ENCODE assay signal across 9 mouse cellular contexts in genomic region chr19:6856281-6857002, GRCm38 (mm10). TPM values are rescaled to one million over a fixed set of nuclear protein-coding genes. Genes with fewer than 3 reads are reported as not detected.
DNase-seq lines count a peak whose midpoint lies in the region; ATAC-seq lines count a peak whose summit lies in the region.
"Had no signal": no experiment of that assay in that cellular context is flagged by ENCODE, and none has a peak within 500 bp of the region (broad histone marks: within the 10 kb centered on the region; RNA-seq: fewer than 3 reads in every experiment).

No protein-coding gene starts in this region.

- peak; percentile 53 for DNase-seq in neural tube, embryonic 11.5 days (ENCODE audit: low spot score)
- DNase-seq in neural tube, embryonic 10.5 days (ENCODE audit: extremely low spot score, low spot score) = no peak
- DNase-seq in adrenal gland, postnatal 14 days = peak; percentile 54
- DNase-seq in forelimb bud, embryonic 11.5 days (ENCODE audit: low read depth, low spot score) = peak; percentile 43
- DNase-seq in layer of hippocampus, postnatal 14 days (ENCODE audit: low spot score in 2 of 2) = peak; percentile 62 to 77
- peak; percentile 76 for DNase-seq in thymus, postnatal 0 days (ENCODE audit: low spot score)
- no peak for DNase-seq in urinary bladder, postnatal 25 days (ENCODE audit: low spot score)

- H3K27ac ChIP-seq in neural tube, embryonic 11.5 days (ENCODE audit: low read depth, low read length) = no peak overlapping the region
- H3K27ac ChIP-seq: embryonic facial prominence, embryonic 15.5 days had no signal

- H3K27me3 ChIP-seq in neural tube, embryonic 11.5 days (ENCODE audit: control insufficient read depth, insufficient read depth, low read length) = no peaks in the 10 kb centered on the region

- no peaks in the 10 kb centered on the region for H3K36me3 ChIP-seq in neural tube, embryonic 11.5 days (ENCODE audit: control insufficient read depth, insufficient read depth, low read length)
- H3K36me3 ChIP-seq: embryonic facial prominence, embryonic 15.5 days had no signal

- no peak for ATAC-seq in neural tube, embryonic 11.5 days (ENCODE audit: insufficient read depth, low FRiP score, low TSS enrichment)
- ATAC-seq in megakaryocyte-erythroid progenitor cell, adult 5-6 weeks (replicated peaks; ENCODE audit: low FRiP score, low TSS enrichment, poor library complexity, severe bottlenecking) = peak; percentile 54

- no peak overlapping the region for H3K9ac ChIP-seq in neural tube, embryonic 11.5 days (ENCODE audit: low read length)
- H3K9ac ChIP-seq: embryonic facial prominence, embryonic 15.5 days had no signal

- H3K4me1 ChIP-seq in neural tube, embryonic 11.5 days (ENCODE audit: control insufficient read depth, insufficient read depth, low read length) = peaks cover 15% of the 10 kb centered on the region

- 49% methylated on average over 12 of the region's 12 CpGs for WGBS in neural tube, embryonic 11.5 days

- H3K4me2 ChIP-seq in neural tube, embryonic 11.5 days (ENCODE audit: low read depth) = no peak overlapping the region; the same call in 1 of the 2 replicates

- H3K4me3 ChIP-seq in neural tube, embryonic 11.5 days (ENCODE audit: low read depth, low read length) = no peak overlapping the region

- no peaks in the 10 kb centered on the region for H3K9me3 ChIP-seq in neural tube, embryonic 11.5 days (ENCODE audit: control insufficient read depth, low read length)
- H3K9me3 ChIP-seq: embryonic facial prominence, embryonic 15.5 days had no signal

RNA-seq across cellular contexts. Expression of gene Ccdc88b, which starts 1.6 kb away (rescaled TPM):
- 0.89 and 1.0 TPM in 2 replicates for polyA plus RNA-seq in neural tube, embryonic 11.5 days (2014; fragmentation: Nextera tagmentation; extraction: Ambion mirVana)
- total RNA-seq in adrenal gland, postnatal 14 days (2021) = 2.4 and 4.7 TPM in 2 replicates
- total RNA-seq in layer of hippocampus, postnatal 14 days (2021) = 1 to 10 TPM; 4.1 to 5.8 TPM
- total RNA-seq in megakaryocyte-erythroid progenitor cell, adult 5-6 weeks (2014; fragmentation: Nextera tagmentation) = 10.1 and 17.8 TPM in 2 replicates
- total RNA-seq in megakaryocyte-erythroid progenitor cell, adult 5-6 weeks (2017) = 14.9 and 17.8 TPM in 2 replicates
- 18.8 and 23.0 TPM in 2 replicates for polyA plus RNA-seq in thymus, postnatal 0 days (2015; fragmentation: Nextera tagmentation; extraction: Ambion mirVana)

RNA-seq across cellular contexts. Expression of gene Rps6ka4, which starts 16.0 kb away (rescaled TPM):
- 4.7 and 6.7 TPM in 2 replicates for polyA plus RNA-seq in neural tube, embryonic 11.5 days (2014; fragmentation: Nextera tagmentation; extraction: Ambion mirVana)
- total RNA-seq in adrenal gland, postnatal 14 days (2021) = 21.4 and 21.7 TPM in 2 replicates
- total RNA-seq in layer of hippocampus, postnatal 14 days (2021) = 10 to 100 TPM; 27.9 to 30.6 TPM
- total RNA-seq in megakaryocyte-erythroid progenitor cell, adult 5-6 weeks (2014; fragmentation: Nextera tagmentation) = 7.3 and 9.4 TPM in 2 replicates
- total RNA-seq in megakaryocyte-erythroid progenitor cell, adult 5-6 weeks (2017) = 5.4 and 10.2 TPM in 2 replicates
- 9.9 and 11.8 TPM in 2 replicates for polyA plus RNA-seq in thymus, postnatal 0 days (2015; fragmentation: Nextera tagmentation; extraction: Ambion mirVana)

RNA-seq across cellular contexts. Expression of gene Trmt112, which starts 53.1 kb away (rescaled TPM):
- 125 and 131 TPM in 2 replicates for polyA plus RNA-seq in neural tube, embryonic 11.5 days (2014; fragmentation: Nextera tagmentation; extraction: Ambion mirVana)
- total RNA-seq in adrenal gland, postnatal 14 days (2021) = 76.6 and 79.0 TPM in 2 replicates
- total RNA-seq in layer of hippocampus, postnatal 14 days (2021) = 10 to 100 TPM; 39.7 to 42.4 TPM
- total RNA-seq in megakaryocyte-erythroid progenitor cell, adult 5-6 weeks (2014; fragmentation: Nextera tagmentation) = 185 and 221 TPM in 2 replicates
- total RNA-seq in megakaryocyte-erythroid progenitor cell, adult 5-6 weeks (2017) = 235 and 364 TPM in 2 replicates
- polyA plus RNA-seq in thymus, postnatal 0 days (2015; fragmentation: Nextera tagmentation; extraction: Ambion mirVana) = 234 and 240 TPM in 2 replicates

RNA-seq across cellular contexts. Expression of gene Prdx5, which starts 53.5 kb away (rescaled TPM):
- polyA plus RNA-seq in neural tube, embryonic 11.5 days (2014; fragmentation: Nextera tagmentation; extraction: Ambion mirVana) = 110 and 120 TPM in 2 replicates
- 420 and 426 TPM in 2 replicates for total RNA-seq in adrenal gland, postnatal 14 days (2021)
- total RNA-seq in layer of hippocampus, postnatal 14 days (2021) = 100 to 1,000 TPM; 377 to 396 TPM
- total RNA-seq in megakaryocyte-erythroid progenitor cell, adult 5-6 weeks (2014; fragmentation: Nextera tagmentation) = 76.5 and 87.1 TPM in 2 replicates
- 101 and 126 TPM in 2 replicates for total RNA-seq in megakaryocyte-erythroid progenitor cell, adult 5-6 weeks (2017)
- polyA plus RNA-seq in thymus, postnatal 0 days (2015; fragmentation: Nextera tagmentation; extraction: Ambion mirVana) = 276 and 282 TPM in 2 replicates

Comparison
In these comparisons a context has a peak if more than half of its experiments do, and no peak if none do; other contexts are left out.
1. DNase-seq: peak in neural tube, embryonic 11.5 days (single experiment), adrenal gland, postnatal 14 days (single experiment), forelimb bud, embryonic 11.5 days (single experiment), layer of hippocampus, postnatal 14 days (2 of 2) and thymus, postnatal 0 days (single experiment); none in neural tube, embryonic 10.5 days (single experiment) and urinary bladder, postnatal 25 days (single experiment).